Mouse (Mus musculus): ENCODE results near the gene Sfrp2. TPM values are rescaled to one million over a fixed set of nuclear protein-coding genes. Genes with fewer than 3 reads are reported as not detected.

Gene Sfrp2
- polyA plus RNA-seq, 1 experiment from 2014 or later: 27.7 TPM

DNA sequence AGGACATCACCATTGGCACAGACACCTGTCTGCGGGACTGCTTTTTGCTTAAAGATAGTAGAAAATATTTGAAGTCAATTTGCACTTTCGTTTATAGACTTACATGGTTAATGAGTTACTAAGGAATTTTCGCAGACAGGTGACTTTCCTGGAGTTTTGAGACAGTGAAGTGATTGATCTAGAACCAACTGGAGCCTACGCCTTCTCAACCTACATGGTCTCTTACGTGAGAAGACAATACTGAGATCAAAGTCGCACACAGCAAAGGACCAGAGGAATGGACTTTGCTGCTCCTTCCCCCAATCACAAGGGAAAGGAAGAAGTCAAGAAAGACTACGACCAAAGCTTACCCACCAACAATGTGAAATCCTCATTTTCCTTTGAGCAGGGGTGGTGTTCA lies 33.4 kb downstream of the Sfrp2 start:
- Histone ChIP-seq H3K27ac (ENCODE audit: low read depth, low read length) (no peak overlapping the region), H3K27me3 (replicated peaks; ENCODE audit: control insufficient read depth, insufficient read depth, low read length) (no peaks in the 10 kb centered on the region), H3K4me1 (replicated peaks; ENCODE audit: control insufficient read depth, insufficient read depth, low read length) (no peaks in the 10 kb centered on the region), H3K36me3 (ENCODE audit: control insufficient read depth, insufficient read depth, low read length) (no peaks in the 10 kb centered on the region), H3K9ac (ENCODE audit: low read depth, low read length) (no peak overlapping the region), H3K4me3 (ENCODE audit: low read depth, low read length) (no peak overlapping the region), H3K4me2 (no peak overlapping the region), H3K9me3 (ENCODE audit: control insufficient read depth, low read length) (peaks cover 2% of the 10 kb centered on the region; the same call in 1 of the 2 replicates)
- ATAC-seq (replicated peaks; ENCODE audit: low FRiP score) (no peak), DNase-seq (ENCODE audit: low spot score) (no peak)
- 82% methylated on average over 7 of the region's 7 CpGs for WGBS

DNA sequence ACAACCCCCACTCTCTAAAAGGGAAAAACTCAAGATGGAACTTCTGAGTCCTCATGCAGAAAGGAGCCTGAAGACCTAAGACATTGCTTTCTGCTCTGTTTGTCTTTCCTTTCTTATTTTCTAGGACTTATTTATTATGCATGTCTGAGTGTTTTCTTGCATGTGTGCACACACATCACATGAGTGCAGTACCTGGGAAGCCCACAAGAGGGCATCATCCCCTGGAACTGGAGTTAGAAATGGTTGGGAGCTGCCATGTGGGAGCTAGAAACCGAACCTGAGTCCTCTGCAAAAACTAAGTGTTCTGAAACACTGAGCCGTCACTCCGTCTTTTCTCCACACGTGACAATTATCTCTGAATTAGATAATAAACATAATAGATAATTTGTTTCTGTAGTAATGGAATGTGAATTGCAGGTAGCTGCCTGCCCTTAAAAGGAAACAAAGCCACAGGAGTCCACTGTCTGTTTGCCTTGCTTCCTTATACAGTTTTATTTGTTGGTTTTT lies 35.6 kb downstream of the Sfrp2 start:
- DNase-seq (ENCODE audit: low spot score) (no peak), ATAC-seq (replicated peaks; ENCODE audit: low FRiP score) (no peak)
- H3K9ac ChIP-seq (ENCODE audit: low read depth, low read length): no peak overlapping the region
- H3K9me3 ChIP-seq (ENCODE audit: control insufficient read depth, low read length): peaks cover 2% of the 10 kb centered on the region; the same call in 1 of the 2 replicates
- H3K27me3 ChIP-seq (replicated peaks; ENCODE audit: control insufficient read depth, insufficient read depth, low read length): no peaks in the 10 kb centered on the region
- H3K4me2 ChIP-seq: no peak overlapping the region
- no peak overlapping the region for H3K27ac ChIP-seq (ENCODE audit: low read depth, low read length)
- H3K36me3 ChIP-seq (ENCODE audit: control insufficient read depth, insufficient read depth, low read length): no peaks in the 10 kb centered on the region
- no peak overlapping the region for H3K4me3 ChIP-seq (ENCODE audit: low read depth, low read length)
- WGBS: 88% methylated on average over 4 of the region's 4 CpGs
- H3K4me1 ChIP-seq (replicated peaks; ENCODE audit: control insufficient read depth, insufficient read depth, low read length): no peaks in the 10 kb centered on the region

DNA sequence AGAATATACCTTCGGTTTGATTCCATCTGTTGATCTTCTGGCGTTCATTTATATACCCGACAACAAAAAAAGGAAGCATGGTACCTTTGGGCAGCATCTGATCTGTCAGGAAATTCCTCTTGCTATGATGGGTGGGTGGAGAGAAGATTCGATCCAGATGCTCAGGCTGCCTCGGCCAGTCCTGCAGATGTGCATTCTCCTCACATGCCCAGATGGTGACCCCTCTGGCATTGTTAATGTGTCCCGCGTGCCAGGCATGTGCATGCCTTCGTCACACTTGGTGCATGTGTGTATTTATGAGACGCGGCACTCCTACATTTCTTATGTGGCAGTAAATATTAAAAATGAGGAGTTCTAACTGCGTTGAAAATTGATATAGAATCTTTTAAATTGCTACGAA lies 42.4 kb downstream of the Sfrp2 start:
- Histone ChIP-seq H3K4me3 (ENCODE audit: low read depth, low read length) (no peak overlapping the region), H3K9ac (ENCODE audit: low read depth, low read length) (no peak overlapping the region), H3K9me3 (ENCODE audit: control insufficient read depth, low read length) (no peaks in the 10 kb centered on the region), H3K27me3 (replicated peaks; ENCODE audit: control insufficient read depth, insufficient read depth, low read length) (no peaks in the 10 kb centered on the region), H3K4me1 (replicated peaks; ENCODE audit: control insufficient read depth, insufficient read depth, low read length) (no peaks in the 10 kb centered on the region), H3K27ac (ENCODE audit: low read depth, low read length) (no peak overlapping the region), H3K4me2 (no peak overlapping the region), H3K36me3 (ENCODE audit: control insufficient read depth, insufficient read depth, low read length) (no peaks in the 10 kb centered on the region)
- 78% methylated on average over 12 of the region's 12 CpGs for WGBS
- no peak for ATAC-seq (replicated peaks; ENCODE audit: low FRiP score)
- DNase-seq (ENCODE audit: low spot score): no peak

DNA sequence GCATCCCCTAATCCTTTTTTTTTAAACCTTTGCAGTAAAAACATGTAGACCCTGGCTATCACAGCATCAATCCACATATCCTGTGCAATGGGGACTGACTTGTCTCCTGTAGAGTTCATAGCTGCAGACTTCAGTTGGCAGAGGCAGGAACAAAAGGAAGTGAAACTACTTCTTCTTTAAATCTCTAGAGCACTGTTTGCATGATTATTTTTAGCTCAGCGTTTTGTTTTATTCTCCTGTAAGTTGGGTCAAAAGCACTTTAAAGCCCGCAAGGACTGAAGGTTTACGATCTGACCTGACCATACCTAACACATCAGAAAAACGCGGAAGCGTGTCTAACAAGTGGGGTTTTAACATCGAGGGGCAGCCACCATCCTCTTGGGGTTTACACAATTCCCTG lies 45.9 kb downstream of the Sfrp2 start:
- no peak overlapping the region for H3K4me3 ChIP-seq (ENCODE audit: low read depth, low read length)
- DNase-seq (ENCODE audit: low spot score): no peak
- 72% methylated on average over 7 of the region's 7 CpGs for WGBS

DNA sequence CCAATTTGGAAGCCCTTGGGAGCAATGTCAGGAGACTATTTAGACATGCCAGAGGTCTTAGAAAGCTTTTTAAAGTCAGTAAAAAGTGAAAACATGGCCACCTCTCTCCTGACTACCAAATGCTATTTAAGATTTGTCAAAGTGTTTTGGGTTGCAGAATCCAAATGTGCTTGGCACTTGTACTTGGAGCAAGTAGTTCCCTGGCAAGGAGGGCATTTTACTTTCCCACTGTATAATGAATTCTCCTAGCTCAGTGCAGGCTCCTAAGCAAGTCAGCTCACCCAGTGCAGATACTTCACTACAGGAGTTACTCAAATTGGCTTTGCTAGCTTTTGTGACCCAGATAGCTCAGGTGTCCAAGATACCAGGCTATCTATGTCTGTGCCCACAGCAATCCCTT lies 46.7 kb downstream of the Sfrp2 start:
- Histone ChIP-seq H3K9ac (ENCODE audit: low read depth, low read length) (no peak overlapping the region), H3K36me3 (ENCODE audit: control insufficient read depth, insufficient read depth, low read length) (no peaks in the 10 kb centered on the region), H3K9me3 (ENCODE audit: control insufficient read depth, low read length) (no peaks in the 10 kb centered on the region), H3K27me3 (replicated peaks; ENCODE audit: control insufficient read depth, insufficient read depth, low read length) (no peaks in the 10 kb centered on the region), H3K4me2 (no peak overlapping the region), H3K4me1 (replicated peaks; ENCODE audit: control insufficient read depth, insufficient read depth, low read length) (no peaks in the 10 kb centered on the region), H3K4me3 (ENCODE audit: low read depth, low read length) (no peak overlapping the region), H3K27ac (ENCODE audit: low read depth, low read length) (no peak overlapping the region)
- DNase-seq (ENCODE audit: low spot score): no peak
- no peak for ATAC-seq (replicated peaks; ENCODE audit: low FRiP score)

More for the DNA sequence above, 45.9 kb downstream of the Sfrp2 start:
- no peak for ATAC-seq (replicated peaks; ENCODE audit: low FRiP score)
- Histone ChIP-seq H3K9ac (ENCODE audit: low read depth, low read length) (no peak overlapping the region), H3K4me2 (no peak overlapping the region), H3K27me3 (replicated peaks; ENCODE audit: control insufficient read depth, insufficient read depth, low read length) (no peaks in the 10 kb centered on the region), H3K36me3 (ENCODE audit: control insufficient read depth, insufficient read depth, low read length) (no peaks in the 10 kb centered on the region), H3K9me3 (ENCODE audit: control insufficient read depth, low read length) (no peaks in the 10 kb centered on the region), H3K4me1 (replicated peaks; ENCODE audit: control insufficient read depth, insufficient read depth, low read length) (no peaks in the 10 kb centered on the region), H3K27ac (ENCODE audit: low read depth, low read length) (no peak overlapping the region)

DNA sequence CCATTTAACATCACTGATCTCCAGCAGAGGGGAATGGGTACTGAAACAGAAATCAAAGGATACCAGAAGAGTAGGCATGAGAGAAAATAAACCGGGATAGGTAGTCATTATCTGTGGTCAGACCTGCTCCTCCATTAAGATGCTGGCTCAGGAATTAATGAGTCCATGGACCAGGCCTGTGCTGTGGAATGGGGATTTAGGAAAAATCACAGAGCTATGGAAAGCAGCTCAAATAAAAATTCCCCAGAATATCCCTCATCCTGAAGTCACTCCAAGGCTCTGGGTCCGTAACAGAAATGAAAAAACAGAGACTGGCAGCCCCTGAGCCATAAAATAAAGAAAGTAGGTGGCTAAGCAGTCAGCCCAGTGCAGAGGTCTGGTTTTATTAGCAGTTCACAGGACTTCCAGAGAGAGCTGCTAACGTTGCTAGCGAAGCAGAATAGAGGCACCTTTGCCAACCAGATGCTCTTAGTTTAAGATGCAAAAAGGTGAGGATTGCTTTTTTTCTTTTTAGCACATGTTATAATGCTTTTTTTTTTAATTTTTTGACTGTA lies 50.3 kb downstream of the Sfrp2 start:
- Histone ChIP-seq H3K27ac (ENCODE audit: low read depth, low read length) (no peak overlapping the region), H3K9ac (ENCODE audit: low read depth, low read length) (no peak overlapping the region), H3K4me2 (no peak overlapping the region), H3K9me3 (ENCODE audit: control insufficient read depth, low read length) (no peaks in the 10 kb centered on the region), H3K27me3 (replicated peaks; ENCODE audit: control insufficient read depth, insufficient read depth, low read length) (no peaks in the 10 kb centered on the region), H3K4me1 (replicated peaks; ENCODE audit: control insufficient read depth, insufficient read depth, low read length) (no peaks in the 10 kb centered on the region), H3K4me3 (ENCODE audit: low read depth, low read length) (no peak overlapping the region), H3K36me3 (ENCODE audit: control insufficient read depth, insufficient read depth, low read length) (no peaks in the 10 kb centered on the region)
- DNase-seq (ENCODE audit: low spot score): no peak
- WGBS: 81% methylated on average over 4 of the region's 4 CpGs
- no peak for ATAC-seq (replicated peaks; ENCODE audit: low FRiP score)

DNA sequence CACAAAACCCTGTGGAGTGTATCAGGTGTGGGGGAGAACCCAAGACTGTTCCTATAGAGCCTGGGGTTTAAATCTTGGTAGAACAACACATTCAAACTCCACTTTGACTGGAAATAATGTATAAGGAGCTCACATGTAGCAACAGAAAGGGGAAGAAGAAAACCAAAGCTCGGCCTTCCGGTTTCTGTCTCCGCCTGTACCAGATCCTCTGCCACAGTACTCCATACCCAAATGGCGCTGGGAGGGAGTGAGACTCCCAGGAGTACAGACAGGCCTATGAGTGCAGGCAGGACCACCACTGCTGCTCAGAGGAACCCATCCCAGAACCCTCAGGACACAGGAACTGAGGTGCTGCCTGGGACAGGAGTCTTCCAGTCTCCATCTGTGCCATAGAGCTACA lies 57.7 kb downstream of the Sfrp2 start:
- WGBS: 86% methylated on average over 4 of the region's 4 CpGs
- no peak for DNase-seq (ENCODE audit: low spot score)
- ATAC-seq (replicated peaks; ENCODE audit: low FRiP score): no peak
- Histone ChIP-seq H3K4me3 (ENCODE audit: low read depth, low read length) (no peak overlapping the region), H3K36me3 (ENCODE audit: control insufficient read depth, insufficient read depth, low read length) (no peaks in the 10 kb centered on the region), H3K27me3 (replicated peaks; ENCODE audit: control insufficient read depth, insufficient read depth, low read length) (no peaks in the 10 kb centered on the region), H3K9me3 (ENCODE audit: control insufficient read depth, low read length) (no peaks in the 10 kb centered on the region), H3K4me1 (replicated peaks; ENCODE audit: control insufficient read depth, insufficient read depth, low read length) (no peaks in the 10 kb centered on the region), H3K27ac (ENCODE audit: low read depth, low read length) (no peak overlapping the region), H3K9ac (ENCODE audit: low read depth, low read length) (no peak overlapping the region), H3K4me2 (no peak overlapping the region)

Other genes with a start within 250 kb of the Sfrp2 start
- gene Tlr2, start 75.4 kb downstream of the Sfrp2 start, polyA plus RNA-seq (2014; fragmentation: Nextera tagmentation; extraction: Ambion mirVana): 2.5 and 3.3 TPM in 2 replicates

Measured in liver, embryonic 11.5 days (tissue).